Mouse (Mus musculus) retina, postnatal 7 days (tissue): ENCODE measurements around the gene Tbc1d4.

Experiments
- DNase-seq: peaks from one replicate; pipeline ENCODE4 v3.0.0-alpha.2; 2012; ENCODE audit warnings: low read depth, low spot score

Tbc1d4 gene

GRCm38 (mm10) chr14:101503168-101503961 lies 105.6 kb downstream of the Tbc1d4 start:
- no peak for DNase-seq

- DNase-seq: no peak
Measured at GRCm38 (mm10) chr14:101501868-101502267, 107.1 kb downstream of the Tbc1d4 start.

- DNase-seq: no peak
Measured at GRCm38 (mm10) chr14:101501452-101501851, 107.5 kb downstream of the Tbc1d4 start.

GRCm38 (mm10) chr14:101500826-101501225 lies 108.2 kb downstream of the Tbc1d4 start:
- no peak for DNase-seq

- DNase-seq: no peak
Measured at GRCm38 (mm10) chr14:101499838-101500237, 109.2 kb downstream of the Tbc1d4 start.

GRCm38 (mm10) chr14:101488264-101488810 lies 120.7 kb downstream of the Tbc1d4 start:
- DNase-seq: no peak

- no peak for DNase-seq
Measured at GRCm38 (mm10) chr14:101486550-101486949, 122.4 kb downstream of the Tbc1d4 start.

GRCm38 (mm10) chr14:101483230-101483629 lies 125.8 kb downstream of the Tbc1d4 start:
- no peak for DNase-seq

- DNase-seq: no peak
Measured at GRCm38 (mm10) chr14:101482270-101482669, 126.7 kb downstream of the Tbc1d4 start.

- DNase-seq: no peak
Measured at GRCm38 (mm10) chr14:101481165-101481564, 127.8 kb downstream of the Tbc1d4 start.

- no peak for DNase-seq
Measured at GRCm38 (mm10) chr14:101480541-101480940, 128.4 kb downstream of the Tbc1d4 start.

- no peak for DNase-seq
Measured at GRCm38 (mm10) chr14:101477827-101478220, 131.2 kb downstream of the Tbc1d4 start.

- no peak for DNase-seq
Measured at GRCm38 (mm10) chr14:101477081-101477826, 131.7 kb downstream of the Tbc1d4 start.

GRCm38 (mm10) chr14:101469475-101470093 lies 139.4 kb downstream of the Tbc1d4 start:
- DNase-seq: no peak

GRCm38 (mm10) chr14:101468143-101468542 lies 140.8 kb downstream of the Tbc1d4 start:
- DNase-seq: no peak

GRCm38 (mm10) chr14:101467532-101467931 lies 141.5 kb downstream of the Tbc1d4 start:
- DNase-seq: no peak

- DNase-seq: no peak
Measured at GRCm38 (mm10) chr14:101466521-101466920, 142.5 kb downstream of the Tbc1d4 start.

GRCm38 (mm10) chr14:101465893-101466292 lies 143.1 kb downstream of the Tbc1d4 start:
- no peak for DNase-seq

GRCm38 (mm10) chr14:101460768-101461167 lies 148.2 kb downstream of the Tbc1d4 start:
- peak; percentile 29 for DNase-seq

- no peak for DNase-seq
Measured at GRCm38 (mm10) chr14:101452915-101453314, 156.1 kb downstream of the Tbc1d4 start.

- DNase-seq: no peak
Measured at GRCm38 (mm10) chr14:101447857-101448256, 161.1 kb downstream of the Tbc1d4 start.

GRCm38 (mm10) chr14:101445205-101445604 lies 163.8 kb downstream of the Tbc1d4 start:
- DNase-seq: no peak
